Mouse (Mus musculus): ENCODE data around the gene Tmem184b.

- TF ChIP-seq POLR2A (IDR thresholded peaks at IDR 0.05; ENCODE audit: low read depth, low read length) (no peak), CTCF (IDR thresholded peaks at IDR 0.05; ENCODE audit: extremely low read depth, insufficient read length, insufficient replicate concordance, low read depth, low read length) (peak; percentile 17; the same call in 1 of the 2 replicates)
Observed at GRCm38 (mm10) chr15:79396736-79397135, 6.6 kb downstream of the Tmem184b start.

Data from small intestine, adult 2 months (tissue).